Mouse (Mus musculus) hindbrain, embryonic 12.5 days (tissue): ENCODE measurements at regions not wholly inside any gene's neighbourhood (a gene's known extent, or its start where the extent isn't known, plus 50 kb on each side); places are given as distances from the start of the nearest gene placed in this dataset.
"Not testable (repeated sequence)": the region's sequence is repeated elsewhere in the genome, so short reads cannot be mapped to it uniquely, and the experiment has no call there.

Experiments
- ATAC-seq: fragments of 200-750 bp; cut with Nextera tagmentation; 2 replicates; pipeline ENCODE4 v1.8.0; 2017; ENCODE audit warnings: moderate TSS enrichment; ENCODE audit not compliant: low FRiP score
- H3K27ac ChIP-seq: fragments of 300-500 bp; sonication (generic); 2 replicates; pipeline ENCODE4 v1.5.1; 2016; ENCODE audit warnings: mild to moderate bottlenecking
- H3K27me3 ChIP-seq: fragments of 300-500 bp; sonication (generic); 2 replicates; pipeline ENCODE4 v1.6.1; 2016; ENCODE audit warnings: mild to moderate bottlenecking
- H3K36me3 ChIP-seq: fragments of 300-500 bp; sonication (generic); 2 replicates; pipeline ENCODE4 v1.6.1; 2016; ENCODE audit warnings: mild to moderate bottlenecking
- H3K4me1 ChIP-seq: fragments of 300-500 bp; sonication (generic); 2 replicates; pipeline ENCODE4 v1.6.1; 2016
- H3K4me2 ChIP-seq: fragments of 300-500 bp; sonication (generic); replicated peaks from 2 replicates; pipeline ENCODE4 v1.6.1; 2016; ENCODE audit warnings: mild to moderate bottlenecking
- H3K4me3 ChIP-seq: fragments of 300-500 bp; sonication (generic); 2 replicates; pipeline ENCODE4 v1.5.1; 2016; ENCODE audit warnings: mild to moderate bottlenecking
- H3K9ac ChIP-seq: fragments of 300-500 bp; sonication (generic); 2 replicates; pipeline ENCODE4 v1.6.1; 2016; ENCODE audit warnings: mild to moderate bottlenecking, moderate library complexity
- H3K9me3 ChIP-seq: fragments of 300-500 bp; sonication (generic); replicated peaks from 2 replicates; pipeline ENCODE4 v1.6.1; 2016; ENCODE audit warnings: mild to moderate bottlenecking
- WGBS: fragments of 180-500 bp; shearing (Covaris S2); methylation state at CpG from one replicate; pipeline ENCODE4 v1.1.7; 2016; 5-methylcytosine and 5-hydroxymethylcytosine counted together

DNA sequence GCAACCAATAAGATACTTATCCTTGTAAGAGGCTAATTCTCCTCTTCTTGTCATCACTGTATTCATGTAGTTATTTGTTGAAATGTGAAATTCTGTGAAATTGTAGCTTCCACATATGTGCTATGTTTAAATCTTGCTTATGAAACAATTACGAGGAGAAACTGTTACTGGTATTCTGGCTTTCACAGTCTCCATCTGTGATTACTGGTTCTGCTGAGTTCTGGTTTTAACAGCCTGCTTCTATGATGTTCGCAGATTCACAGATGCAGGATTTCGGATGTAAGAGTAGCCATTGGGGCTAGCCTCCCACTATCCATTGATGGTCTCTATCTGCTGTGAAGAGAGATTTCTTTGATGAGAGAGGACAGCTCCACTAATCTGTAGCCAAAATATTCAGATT is 1067.2 kb upstream of the Aga start:
- no peaks in the 10 kb centered on the region for H3K9me3 ChIP-seq

DNA sequence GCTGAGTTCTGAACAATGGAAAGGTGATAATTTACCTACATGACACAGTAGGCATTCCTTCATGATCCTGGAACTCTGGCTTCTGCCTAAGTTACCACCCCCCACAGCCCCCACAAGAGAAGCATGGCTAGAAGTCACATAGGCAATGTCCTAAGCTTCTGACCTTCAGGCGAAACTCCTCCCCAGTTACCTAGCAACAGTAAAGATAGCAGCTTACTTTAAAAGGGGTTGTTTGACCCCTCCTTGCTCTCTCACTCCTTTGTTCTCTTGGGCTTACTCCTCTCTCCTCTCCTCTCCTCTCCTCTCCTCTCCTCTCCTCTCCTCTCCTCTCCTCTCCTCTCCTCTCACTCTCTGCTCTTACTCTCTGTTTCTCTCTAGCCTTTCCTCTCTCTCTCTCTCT is 1059.8 kb upstream of the Aga start:
- 94% methylated on average over 1 of the region's 1 CpGs for WGBS

More for the DNA sequence above, 1067.2 kb upstream of the Aga start:
- Histone ChIP-seq H3K4me2 (no peak overlapping the region), H3K4me3 (no peak overlapping the region), H3K27me3 (no peaks in the 10 kb centered on the region), H3K36me3 (no peaks in the 10 kb centered on the region), H3K4me1 (no peaks in the 10 kb centered on the region), H3K27ac (no peak overlapping the region), H3K9ac (no peak overlapping the region)
- ATAC-seq: no peak
- WGBS: 91% methylated on average over 3 of the region's 3 CpGs

DNA sequence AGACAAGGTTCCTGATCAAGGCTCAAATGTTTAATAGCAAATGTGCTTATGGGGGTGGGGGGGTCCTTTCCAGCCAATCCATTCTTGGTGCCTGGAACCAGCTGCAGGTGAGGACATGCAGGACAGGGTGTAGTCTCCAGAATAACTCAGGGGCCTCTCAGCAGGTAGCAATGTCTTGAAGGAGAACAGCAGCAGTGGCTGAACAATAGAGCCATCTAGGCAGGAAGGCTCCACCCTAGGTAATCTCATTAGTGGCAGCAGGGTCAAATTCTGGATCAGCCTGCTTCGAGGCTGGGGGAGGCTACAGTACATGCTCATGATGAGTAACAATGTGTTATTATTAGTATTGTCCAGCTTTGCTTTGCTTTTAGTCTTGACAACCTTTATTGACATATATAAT is 1055.9 kb upstream of the Aga start:
- Histone ChIP-seq H3K27me3 (no peaks in the 10 kb centered on the region), H3K4me3 (no peak overlapping the region), H3K4me1 (no peaks in the 10 kb centered on the region), H3K36me3 (no peaks in the 10 kb centered on the region), H3K27ac (no peak overlapping the region), H3K9me3 (no peaks in the 10 kb centered on the region), H3K9ac (no peak overlapping the region), H3K4me2 (no peak overlapping the region)
- WGBS: 33% methylated on average over 1 of the region's 1 CpGs
- no peak for ATAC-seq

More for the DNA sequence above, 1059.8 kb upstream of the Aga start:
- not testable (repeated sequence) for H3K27me3 ChIP-seq, H3K9me3 ChIP-seq, H3K27ac ChIP-seq, H3K4me2 ChIP-seq, H3K36me3 ChIP-seq, ATAC-seq, H3K4me1 ChIP-seq, H3K9ac ChIP-seq, H3K4me3 ChIP-seq

DNA sequence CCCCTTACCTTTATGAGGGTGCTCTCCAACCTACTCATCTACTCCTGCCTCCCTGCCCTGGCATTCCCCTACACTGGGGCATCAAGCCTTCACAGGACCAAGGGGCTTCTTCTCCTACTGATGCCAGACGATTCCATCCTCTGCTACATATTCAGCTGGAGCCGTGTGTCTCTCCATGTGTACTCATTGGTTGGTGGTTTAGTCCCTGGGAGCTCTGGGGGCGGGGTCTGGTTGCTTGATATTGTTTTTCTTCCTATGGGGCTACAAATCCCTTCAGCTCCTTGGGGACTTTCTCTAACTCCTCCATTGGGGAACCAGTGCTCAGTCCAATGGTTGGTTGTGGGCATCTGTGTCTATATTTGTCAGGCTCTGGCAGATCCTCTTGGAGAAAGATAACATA is 1055.3 kb upstream of the Aga start:
- 77% methylated on average over 3 of the region's 3 CpGs for WGBS

DNA sequence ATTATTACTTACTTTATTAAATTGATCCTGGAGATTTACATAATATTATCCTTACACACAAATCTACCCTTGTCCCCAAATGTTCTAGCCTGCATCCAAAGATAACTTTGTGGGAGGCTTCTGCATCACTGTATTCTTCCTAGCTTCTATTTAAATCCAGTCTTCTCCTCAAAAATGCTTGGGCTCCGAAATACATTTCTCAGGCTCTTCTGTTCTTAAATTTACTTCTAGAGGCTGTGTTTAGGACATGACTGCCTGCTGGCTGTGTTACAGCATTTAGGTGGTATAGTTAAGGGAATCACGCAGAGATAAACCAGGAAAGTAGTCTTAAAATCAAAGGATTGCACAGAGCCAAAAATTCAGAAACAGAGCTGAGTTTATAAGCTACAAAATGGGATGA is 1009.1 kb upstream of the Aga start:
- no peaks in the 10 kb centered on the region for H3K36me3 ChIP-seq
- no peaks in the 10 kb centered on the region for H3K4me1 ChIP-seq

More for the DNA sequence above, 1055.3 kb upstream of the Aga start:
- no peak overlapping the region for H3K4me3 ChIP-seq
- H3K36me3 ChIP-seq: no peaks in the 10 kb centered on the region
- H3K4me1 ChIP-seq: no peaks in the 10 kb centered on the region
- ATAC-seq: no peak
- no peak overlapping the region for H3K27ac ChIP-seq
- H3K27me3 ChIP-seq: no peaks in the 10 kb centered on the region
- no peak overlapping the region for H3K9ac ChIP-seq
- no peak overlapping the region for H3K4me2 ChIP-seq
- H3K9me3 ChIP-seq: no peaks in the 10 kb centered on the region

DNA sequence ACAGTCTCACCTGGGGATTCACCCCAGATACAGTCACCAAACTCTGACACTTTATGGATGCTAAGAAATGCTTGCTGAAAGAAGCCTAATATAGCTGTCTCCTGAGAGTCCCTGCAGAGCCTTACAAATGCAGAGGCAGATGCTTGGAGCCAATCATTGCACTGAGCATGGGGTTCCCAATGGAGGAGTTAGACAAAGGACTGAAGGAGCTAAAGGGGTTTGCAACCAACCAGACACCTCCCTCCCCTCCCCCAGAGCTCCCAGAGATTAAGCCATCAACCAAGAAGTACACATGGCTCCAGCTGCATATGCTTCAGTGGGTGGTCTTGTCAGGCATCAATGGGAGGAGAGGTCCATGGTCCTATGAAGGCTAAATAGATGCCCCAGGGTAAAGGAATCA is 999.7 kb upstream of the Aga start:
- Histone ChIP-seq H3K4me2 (no peak overlapping the region), H3K36me3 (no peaks in the 10 kb centered on the region), H3K27me3 (no peaks in the 10 kb centered on the region), H3K9ac (no peak overlapping the region), H3K4me1 (no peaks in the 10 kb centered on the region), H3K9me3 (0 out of 2 replicates have a peak, but pooled peaks cover 2% of the 10 kb centered on the region), H3K27ac (no peak overlapping the region), H3K4me3 (no peak overlapping the region)
- ATAC-seq: peak; percentile 38; the same call in 1 of the 2 replicates

More for the DNA sequence above, 1009.1 kb upstream of the Aga start:
- H3K4me2 ChIP-seq: no peak overlapping the region
- no peak for ATAC-seq
- H3K27me3 ChIP-seq: no peaks in the 10 kb centered on the region
- H3K9ac ChIP-seq: no peak overlapping the region
- 88% methylated on average over 2 of the region's 2 CpGs for WGBS
- H3K9me3 ChIP-seq: no peaks in the 10 kb centered on the region
- no peak overlapping the region for H3K4me3 ChIP-seq
- no peak overlapping the region for H3K27ac ChIP-seq

DNA sequence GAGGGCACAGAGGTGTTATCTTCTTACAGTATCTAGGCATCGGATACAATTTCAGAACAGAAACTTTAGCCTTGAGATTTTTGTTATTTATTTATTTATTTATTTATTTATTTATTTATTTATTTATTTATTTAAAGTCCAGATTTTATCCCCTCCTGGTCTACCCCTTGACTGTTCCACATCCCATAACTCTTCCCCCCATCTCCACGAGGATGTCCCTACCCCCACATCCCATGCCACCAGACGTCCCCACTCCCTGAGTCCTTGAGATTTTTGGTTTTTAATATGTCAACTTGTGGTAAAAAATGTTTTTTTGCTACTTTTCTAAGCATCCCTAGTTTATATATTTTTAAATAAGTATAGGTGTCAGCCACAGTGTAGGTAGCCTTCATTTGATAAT is 968.2 kb upstream of the Aga start:
- no peak overlapping the region for H3K4me3 ChIP-seq
- no peaks in the 10 kb centered on the region for H3K9me3 ChIP-seq
- no peak overlapping the region for H3K4me2 ChIP-seq
- H3K4me1 ChIP-seq: no peaks in the 10 kb centered on the region
- H3K9ac ChIP-seq: no peak overlapping the region
- H3K27me3 ChIP-seq: no peaks in the 10 kb centered on the region
- WGBS: 88% methylated on average over 3 of the region's 3 CpGs
- H3K27ac ChIP-seq: no peak overlapping the region
- no peaks in the 10 kb centered on the region for H3K36me3 ChIP-seq
- ATAC-seq: no peak

DNA sequence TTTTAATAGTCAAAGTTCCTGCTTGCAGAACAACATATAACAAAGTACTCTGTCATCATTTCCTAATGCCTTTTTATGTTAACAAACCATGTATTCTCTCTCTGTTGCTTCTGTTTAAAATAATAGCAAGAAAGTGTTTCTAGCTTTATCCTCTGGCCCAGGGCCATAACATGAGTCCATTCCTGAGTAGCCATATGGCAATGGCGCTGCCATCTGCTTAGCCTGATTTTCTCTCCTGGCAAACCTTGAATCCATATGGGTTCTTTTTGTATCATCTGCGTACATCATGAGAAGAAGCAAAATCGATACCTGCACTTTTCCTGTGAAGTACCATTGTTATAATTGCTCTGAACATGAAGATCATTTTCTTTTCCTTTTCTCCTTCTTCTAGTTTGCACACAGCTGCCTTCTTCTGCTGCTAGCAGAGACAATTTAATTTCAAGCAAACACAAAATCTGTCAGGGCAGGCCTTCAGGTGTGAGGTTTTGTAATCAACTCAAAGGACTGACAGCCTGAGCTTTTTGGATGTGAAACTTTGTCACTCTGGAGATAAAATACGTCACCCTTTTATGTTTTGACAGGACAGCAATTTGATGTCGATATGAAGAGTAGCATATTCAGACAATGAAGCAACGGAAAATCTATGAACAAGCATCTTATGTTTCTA is 940.2 kb upstream of the Aga start:
- Histone ChIP-seq H3K4me2 (no peak overlapping the region), H3K27ac (no peak overlapping the region), H3K4me1 (no peaks in the 10 kb centered on the region), H3K9ac (no peak overlapping the region), H3K4me3 (no peak overlapping the region), H3K36me3 (no peaks in the 10 kb centered on the region), H3K9me3 (no peaks in the 10 kb centered on the region), H3K27me3 (no peaks in the 10 kb centered on the region)
- ATAC-seq: no peak
- 83% methylated on average over 6 of the region's 6 CpGs for WGBS
